Mouse (Mus musculus) left cerebral cortex, adult 6 months (tissue): ENCODE measurements around the gene Olfr881. TPM values are rescaled to one million over a fixed set of nuclear protein-coding genes. Genes with fewer than 3 reads are reported as not detected.

Source experiments
- long read RNA-seq, 2 experiments: library from polyadenylated mRNA; unstranded; transcript quantifications; one replicate each; pipeline ENCODE4 v2.0.0; 2019 to 2020
- polyA plus RNA-seq: library from polyadenylated mRNA; unstranded; fragments of <200 nt; fragmentation: Nextera tagmentation; gene quantifications from 2 replicates; pipeline ENCODE4 v1.2.3, GENCODE M21; 2021

Gene Olfr881
- not detected in 2 replicates for polyA plus RNA-seq
- long read RNA-seq, experiment 1 = 0 reads
- long read RNA-seq, experiment 2, partial matches to known transcripts = 0 of 1 reads
- long read RNA-seq, experiment 2, other reads (novel, unspliced or antisense) = 1 of 1 reads

GRCm38 (mm10) chr9:37991525-37991924 lies at the start of gene Olfr881:
TSS of gene Olfr881 (plus strand) at chr9:37991825.

GRCm38 (mm10) chr9:38025508-38025907 lies 33.9 kb downstream of the Olfr881 start, which contains the start of gene Olfr883:
TSS of gene Olfr883 (plus strand) at chr9:38025808.

Other genes with a start within 250 kb of the Olfr881 start
- not detected in 2 replicates for gene Olfr874, start 246.7 kb upstream of the Olfr881 start, polyA plus RNA-seq
- not detected in 2 replicates for gene Olfr875, start 220.0 kb upstream of the Olfr881 start, polyA plus RNA-seq
- gene Olfr876, start 188.8 kb upstream of the Olfr881 start, polyA plus RNA-seq = not detected in 2 replicates
- gene Olfr877, start 137.6 kb upstream of the Olfr881 start, polyA plus RNA-seq = not detected in 2 replicates
- not detected in 2 replicates for gene Olfr145, start 95.1 kb upstream of the Olfr881 start, polyA plus RNA-seq
- not detected in 2 replicates for gene Olfr878, start 74.0 kb upstream of the Olfr881 start, polyA plus RNA-seq
- not detected in 2 replicates for gene Olfr883, start 34.0 kb downstream of the Olfr881 start, polyA plus RNA-seq
- gene Olfr884, start 54.7 kb downstream of the Olfr881 start, polyA plus RNA-seq = not detected in 2 replicates
- not detected in 2 replicates for gene Olfr885, start 69.5 kb downstream of the Olfr881 start, polyA plus RNA-seq
- gene Olfr887, start 92.2 kb downstream of the Olfr881 start, polyA plus RNA-seq = not detected in 2 replicates
- not detected in 2 replicates for gene Olfr888, start 116.3 kb downstream of the Olfr881 start, polyA plus RNA-seq
- gene Olfr889, start 123.4 kb downstream of the Olfr881 start, polyA plus RNA-seq = 0.15 and 0.23 TPM in 2 replicates
- not detected in 2 replicates for gene Olfr890, start 150.7 kb downstream of the Olfr881 start, polyA plus RNA-seq
- gene Olfr891, start 189.0 kb downstream of the Olfr881 start, polyA plus RNA-seq = not detected in 2 replicates
- gene Olfr893, start 216.5 kb downstream of the Olfr881 start, polyA plus RNA-seq = not detected in 2 replicates
- gene Olfr894, start 226.2 kb downstream of the Olfr881 start, polyA plus RNA-seq = not detected in 2 replicates